Mouse (Mus musculus): ENCODE data around the gene Cfap77.

Cfap77 gene

GRCm38 (mm10) chr2:28995436-28995835 lies 59.4 kb downstream of the Cfap77 start:
- no peak for DNase-seq (ENCODE audit: low read depth)

GRCm38 (mm10) chr2:28994014-28994413 lies 60.9 kb downstream of the Cfap77 start:
- DNase-seq (ENCODE audit: low read depth) = no peak

- DNase-seq (ENCODE audit: low read depth) = no peak
Observed at GRCm38 (mm10) chr2:28988781-28989180, 66.1 kb downstream of the Cfap77 start.

GRCm38 (mm10) chr2:28980080-28980910 lies 74.6 kb downstream of the Cfap77 start:
- no peak for DNase-seq (ENCODE audit: low read depth)

GRCm38 (mm10) chr2:28978461-28978860 lies 76.4 kb downstream of the Cfap77 start:
- no peak for DNase-seq (ENCODE audit: low read depth)

GRCm38 (mm10) chr2:28976635-28977034 lies 78.2 kb downstream of the Cfap77 start:
- peak; percentile 75 for DNase-seq (ENCODE audit: low read depth)

GRCm38 (mm10) chr2:28975604-28976003 lies 79.3 kb downstream of the Cfap77 start:
- no peak for DNase-seq (ENCODE audit: low read depth)

GRCm38 (mm10) chr2:28974520-28974919 lies 80.3 kb downstream of the Cfap77 start:
- DNase-seq (ENCODE audit: low read depth) = no peak

GRCm38 (mm10) chr2:28973832-28974450 lies 80.9 kb downstream of the Cfap77 start:
- no peak for DNase-seq (ENCODE audit: low read depth)

GRCm38 (mm10) chr2:28970424-28970823 lies 84.4 kb downstream of the Cfap77 start:
- no peak for DNase-seq (ENCODE audit: low read depth)

GRCm38 (mm10) chr2:28968278-28968677 lies 86.6 kb downstream of the Cfap77 start:
- no peak for DNase-seq (ENCODE audit: low read depth)

- DNase-seq (ENCODE audit: low read depth) = no peak
Observed at GRCm38 (mm10) chr2:28966151-28966795, 88.6 kb downstream of the Cfap77 start.

- no peak for DNase-seq (ENCODE audit: low read depth)
Observed at GRCm38 (mm10) chr2:28963565-28963964, 91.3 kb downstream of the Cfap77 start.

GRCm38 (mm10) chr2:28961636-28962035 lies 93.2 kb downstream of the Cfap77 start:
- no peak for DNase-seq (ENCODE audit: low read depth)

- no peak for DNase-seq (ENCODE audit: low read depth)
Observed at GRCm38 (mm10) chr2:28961024-28961585, 93.8 kb downstream of the Cfap77 start.

GRCm38 (mm10) chr2:28956874-28957273 lies 98.0 kb downstream of the Cfap77 start:
- no peak for DNase-seq (ENCODE audit: low read depth)

GRCm38 (mm10) chr2:28954595-28954994 lies 100.3 kb downstream of the Cfap77 start:
- no peak for DNase-seq (ENCODE audit: low read depth)

GRCm38 (mm10) chr2:28952981-28953380 lies 101.9 kb downstream of the Cfap77 start:
- no peak for DNase-seq (ENCODE audit: low read depth)

- no peak for DNase-seq (ENCODE audit: low read depth)
Observed at GRCm38 (mm10) chr2:28946312-28946711, 108.6 kb downstream of the Cfap77 start.

- no peak for DNase-seq (ENCODE audit: low read depth)
Observed at GRCm38 (mm10) chr2:28945388-28945787, 109.5 kb downstream of the Cfap77 start.

- no peak for DNase-seq (ENCODE audit: low read depth)
Observed at GRCm38 (mm10) chr2:28943666-28944516, 111.0 kb downstream of the Cfap77 start.

- no peak for DNase-seq (ENCODE audit: low read depth)
Observed at GRCm38 (mm10) chr2:28938997-28939396, 115.9 kb downstream of the Cfap77 start.

Data from naive thymus-derived CD4-positive, alpha-beta T cell, adult 2 months (primary cell).